Mouse (Mus musculus) liver, adult 2 months (tissue): Measurements from ENCODE around the gene Ifitm1. TPM values are rescaled to one million over a fixed set of nuclear protein-coding genes. Genes with fewer than 3 reads are reported as not detected.
A peak's percentile ranks its signal among the peaks of the same experiment; 100 is the strongest.

Source experiments
- DNase-seq: peaks from one replicate; pipeline ENCODE4 v3.0.0-alpha.2; 2011; ENCODE audit warnings: low read depth, low spot score; ENCODE audit errors: extremely low read depth
- H3K27ac ChIP-seq: fragments of 200-500 bp; replicated peaks from 2 replicates; pipeline ENCODE4 v1.5.1; 2012; ENCODE audit warnings: low read depth, mild to moderate bottlenecking, control low read depth, inconsistent platforms, low read length; ENCODE audit not compliant: insufficient read depth
- H3K27me3 ChIP-seq: fragments of 200-500 bp; 2 replicates; pipeline ENCODE4 v1.6.1; 2012; ENCODE audit warnings: mild to moderate bottlenecking, moderate library complexity, low read length, inconsistent platforms; ENCODE audit not compliant: control insufficient read depth, insufficient read depth
- H3K36me3 ChIP-seq: fragments of 200-500 bp; 2 replicates; pipeline ENCODE4 v1.6.1; 2012; ENCODE audit warnings: low read length, inconsistent platforms; ENCODE audit not compliant: control insufficient read depth, insufficient read depth
- H3K4me1 ChIP-seq: fragments of 200-500 bp; 2 replicates; pipeline ENCODE4 v1.6.1; 2011; ENCODE audit warnings: low read length; ENCODE audit not compliant: control insufficient read depth, insufficient read depth
- H3K4me3 ChIP-seq: fragments of 200-500 bp; 2 replicates; pipeline ENCODE4 v1.5.1; 2011; ENCODE audit warnings: low read depth, mild to moderate bottlenecking, control low read depth, low read length, moderate library complexity; ENCODE audit not compliant: insufficient read depth
- H3K79me2 ChIP-seq: fragments of 200-500 bp; 2 replicates; pipeline ENCODE4 v1.6.1; 2012; ENCODE audit warnings: inconsistent platforms, mild to moderate bottlenecking, low read length, moderate library complexity; ENCODE audit not compliant: control insufficient read depth, insufficient read depth
- H3K9ac ChIP-seq: fragments of 200-500 bp; 2 replicates; pipeline ENCODE4 v1.6.1; 2012; ENCODE audit warnings: low read depth, mild to moderate bottlenecking, control low read depth, inconsistent platforms, low read length
- CTCF ChIP-seq: fragments of 200-500 bp; IDR thresholded peaks from 2 replicates; pipeline ENCODE4 v1.5.1; 2011; ENCODE audit warnings: low read depth, low read length, control low read depth
- POLR2A ChIP-seq: fragments of 200-500 bp; IDR thresholded peaks from 2 replicates; pipeline ENCODE4 v1.6.1; 2011; ENCODE audit warnings: low read length, control low read depth; ENCODE audit not compliant: insufficient read depth; ENCODE audit errors: extremely low read depth
- WGBS: fragments of 180-500 bp; shearing (Covaris S2); methylation state at CpG from one replicate; pipeline ENCODE4 v1.1.7; 2018; 5-methylcytosine and 5-hydroxymethylcytosine counted together
- polyA plus RNA-seq: library from polyadenylated mRNA; depleted of rRNA; stranded (reverse); fragments of >200 nt; gene quantifications from 2 replicates; pipeline ENCODE4 v1.2.3, GENCODE M21; 2012; rRNA removed
- total RNA-seq: library from RNA; depleted of rRNA; stranded (reverse); fragments of >200 nt; gene quantifications from 2 replicates; pipeline ENCODE4 v1.2.3, GENCODE M21; 2014; rRNA removed

Gene Ifitm1
- total RNA-seq: 11.2 and 11.3 TPM in 2 replicates
- polyA plus RNA-seq: 48.6 and 79.4 TPM in 2 replicates

DNA sequence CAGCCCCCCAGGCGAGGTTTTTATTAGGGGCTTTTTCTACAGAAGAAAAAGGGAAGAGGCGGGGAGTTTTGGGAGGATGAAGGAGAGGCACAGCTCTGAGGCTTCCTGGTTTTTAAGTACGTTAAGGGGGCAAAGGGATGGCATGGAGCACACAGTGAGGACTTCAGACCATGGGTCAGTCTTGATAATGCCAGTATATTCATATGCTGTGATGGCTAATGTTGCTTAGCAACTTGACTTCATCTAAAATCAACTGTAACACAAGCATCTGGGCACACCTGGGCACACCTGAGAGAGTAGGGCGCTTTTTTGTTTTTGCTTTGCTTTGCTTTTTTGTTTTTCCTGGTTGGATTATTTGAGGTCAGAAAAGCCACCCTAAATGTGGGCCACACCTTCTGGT lies at the start of gene Ifitm1:
Ifitm1 (plus strand) TSS at position 301 of the 400 bp plus-strand sequence.
- Histone ChIP-seq H3K4me1 (no peaks in the 10 kb centered on the region), H3K27me3 (no peaks in the 10 kb centered on the region), H3K79me2 (no peaks in the 10 kb centered on the region), H3K27ac (no peak within 1 kb of the TSS), H3K9ac (no peak within 1 kb of the TSS), H3K36me3 (no peaks in the 10 kb centered on the region), H3K4me3 (no peak within 1 kb of the TSS)
- TF ChIP-seq POLR2A: no peak
- no peak for TF ChIP-seq CTCF
- WGBS: 94% methylated on average over 4 of the region's 4 CpGs
- DNase-seq: no peak

DNA sequence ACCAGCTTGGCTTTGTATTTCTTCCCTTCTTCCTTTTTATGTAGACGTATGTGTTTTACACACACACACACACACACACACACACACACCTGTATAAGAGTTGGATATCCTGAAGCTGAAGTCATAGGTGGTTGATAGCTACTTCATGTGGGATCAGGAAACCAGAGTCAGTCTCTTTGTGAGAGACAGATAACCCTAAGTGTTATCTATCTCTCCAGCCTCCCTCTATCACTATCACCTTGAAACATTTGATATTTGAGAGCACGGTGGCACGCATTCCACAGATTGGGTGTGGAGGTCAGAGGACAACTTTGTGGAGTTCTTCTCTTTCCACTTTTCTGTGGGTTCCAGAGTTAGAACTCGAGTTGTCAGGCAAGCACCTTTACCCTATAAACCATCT lies 47.1 kb upstream of the Ifitm1 start:
- no peak for DNase-seq
- H3K79me2 ChIP-seq: no peaks in the 10 kb centered on the region
- H3K4me3 ChIP-seq: no peak overlapping the region
- TF ChIP-seq POLR2A: no peak
- TF ChIP-seq CTCF: no peak
- H3K27me3 ChIP-seq: no peaks in the 10 kb centered on the region
- 74% methylated on average over 4 of the region's 4 CpGs for WGBS
- H3K27ac ChIP-seq: no peak overlapping the region
- no peak overlapping the region for H3K9ac ChIP-seq
- peaks cover 21% of the 10 kb centered on the region for H3K4me1 ChIP-seq
- H3K36me3 ChIP-seq: peaks cover 23% of the 10 kb centered on the region; the same call in 1 of the 2 replicates

DNA sequence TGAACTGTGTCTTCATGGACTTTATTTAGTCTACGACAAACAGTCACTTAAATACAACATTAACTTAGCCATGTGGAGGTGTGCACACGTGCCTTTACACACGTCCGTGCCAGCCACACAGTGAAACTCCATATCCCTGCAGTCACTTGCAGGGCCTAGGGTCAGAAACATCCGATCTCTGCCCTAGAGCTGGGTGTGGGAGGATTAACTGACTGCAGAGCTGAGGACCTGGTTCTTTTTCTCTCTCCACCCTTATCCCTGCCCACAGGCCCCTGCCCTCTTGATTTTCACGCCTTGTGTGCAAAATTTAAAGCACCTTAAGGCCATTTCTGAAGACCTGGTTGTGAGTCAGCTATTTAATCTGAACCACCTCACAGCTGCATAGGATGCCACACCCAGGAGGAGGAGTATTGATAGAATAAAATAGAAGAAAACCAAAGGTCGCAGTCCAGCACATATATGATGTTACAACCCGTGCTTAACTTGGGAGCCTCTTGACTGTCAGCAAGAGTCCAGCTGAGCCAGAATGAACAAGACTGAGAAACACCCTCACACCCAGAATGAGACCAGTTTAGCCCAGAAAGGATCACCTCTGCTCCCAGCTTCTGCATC lies 46.5 kb upstream of the Ifitm1 start, which contains the start of gene Nlrp6:
Nlrp6 (plus strand) TSS at position 485 of the 612 bp plus-strand sequence.
- 87% methylated on average over 8 of the region's 8 CpGs for WGBS
- Histone ChIP-seq H3K4me3 (no peak within 1 kb of the TSS), H3K27ac (no peak within 1 kb of the TSS), H3K27me3 (no peaks in the 10 kb centered on the region), H3K36me3 (peaks cover 26% of the 10 kb centered on the region; the same call in 1 of the 2 replicates), H3K4me1 (peaks cover 18% of the 10 kb centered on the region), H3K9ac (no peak within 1 kb of the TSS), H3K79me2 (no peaks in the 10 kb centered on the region)
- TF ChIP-seq CTCF (no peak), POLR2A (no peak)
- DNase-seq: no peak

DNA sequence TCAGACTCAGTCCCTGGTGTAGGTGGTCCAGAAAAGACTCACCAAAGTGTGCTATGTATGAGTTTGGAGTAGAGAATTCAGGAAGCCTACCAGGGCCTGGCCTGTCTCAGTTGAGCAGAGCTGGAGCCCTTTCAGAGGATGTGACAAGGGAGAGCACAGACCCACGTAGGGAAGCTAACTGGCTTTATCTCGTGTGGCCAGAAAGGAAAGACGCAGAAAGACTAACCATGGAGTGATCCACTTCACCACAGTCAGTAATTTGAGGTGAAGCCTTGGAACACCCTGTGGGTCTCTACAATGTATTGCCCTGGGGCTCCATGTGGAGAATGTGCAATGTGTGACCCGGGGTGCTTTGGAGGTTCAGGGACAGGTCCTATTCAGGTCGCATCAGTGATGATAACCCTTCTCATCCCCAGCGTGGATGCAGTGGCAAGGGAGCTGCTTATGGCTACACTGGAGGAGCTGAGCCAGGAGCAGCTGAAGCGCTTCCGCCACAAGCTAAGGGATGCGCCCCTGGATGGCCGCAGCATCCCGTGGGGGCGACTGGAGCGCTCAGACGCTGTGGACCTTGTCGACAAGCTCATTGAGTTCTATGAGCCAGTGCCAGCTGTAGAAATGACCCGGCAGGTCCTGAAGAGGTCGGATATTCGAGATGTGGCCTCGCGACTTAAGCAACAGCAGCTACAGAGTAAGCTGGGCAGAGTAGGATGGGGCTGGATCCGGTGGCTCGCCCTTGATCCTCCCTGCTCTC lies 45.6 kb upstream of the Ifitm1 start:
- Histone ChIP-seq H3K36me3 (peaks cover 30% of the 10 kb centered on the region; the same call in 1 of the 2 replicates), H3K27ac (no peak overlapping the region), H3K79me2 (no peaks in the 10 kb centered on the region), H3K9ac (no peak overlapping the region), H3K4me1 (peaks cover 20% of the 10 kb centered on the region), H3K27me3 (no peaks in the 10 kb centered on the region), H3K4me3 (no peak overlapping the region)
- TF ChIP-seq CTCF: no peak
- no peak for TF ChIP-seq POLR2A
- WGBS: 68% methylated on average over 22 of the region's 22 CpGs
- DNase-seq: no peak

DNA sequence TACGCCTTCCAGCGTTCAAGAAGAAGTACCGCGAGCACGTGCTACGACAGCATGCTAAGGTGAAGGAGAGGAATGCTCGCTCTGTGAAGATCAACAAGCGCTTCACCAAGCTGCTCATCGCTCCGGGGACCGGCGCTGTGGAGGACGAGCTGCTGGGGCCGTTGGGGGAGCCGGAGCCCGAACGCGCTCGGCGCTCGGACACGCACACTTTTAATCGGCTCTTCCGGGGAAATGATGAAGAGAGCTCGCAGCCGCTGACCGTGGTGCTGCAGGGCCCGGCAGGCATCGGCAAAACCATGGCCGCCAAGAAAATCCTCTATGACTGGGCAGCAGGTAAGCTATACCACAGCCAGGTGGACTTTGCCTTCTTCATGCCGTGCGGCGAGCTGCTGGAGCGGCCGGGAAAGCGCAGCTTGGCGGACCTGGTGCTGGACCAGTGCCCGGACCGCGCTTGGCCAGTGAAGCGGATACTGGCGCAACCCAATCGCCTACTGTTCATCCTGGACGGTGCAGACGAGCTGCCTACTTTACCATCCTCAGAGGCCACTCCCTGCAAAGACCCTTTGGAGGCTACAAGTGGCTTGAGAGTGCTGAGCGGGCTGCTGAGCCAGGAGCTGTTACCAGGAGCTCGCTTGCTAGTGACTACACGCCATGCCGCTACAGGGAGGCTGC lies 44.5 kb upstream of the Ifitm1 start:
- Histone ChIP-seq H3K4me3 (peak overlapping the region; percentile 3; the same call in 1 of the 2 replicates), H3K4me1 (peaks cover 27% of the 10 kb centered on the region), H3K79me2 (no peaks in the 10 kb centered on the region), H3K27ac (peak overlapping the region; percentile 39; the same call in 1 of the 2 replicates), H3K36me3 (peaks cover 26% of the 10 kb centered on the region; the same call in 1 of the 2 replicates), H3K27me3 (no peaks in the 10 kb centered on the region), H3K9ac (no peak overlapping the region)
- DNase-seq: peak; percentile 94
- TF ChIP-seq POLR2A (0 out of 2 replicates have a peak, but pooled peaks have one; percentile 20), CTCF (peak; percentile 31)
- WGBS: 10% methylated on average over 49 of the region's 49 CpGs
